Mouse (Mus musculus) adrenal gland, adult 18-20 months (tissue): Measurements from ENCODE around the gene Eif2s2. TPM values are rescaled to one million over a fixed set of nuclear protein-coding genes. Genes with fewer than 3 reads are reported as not detected.
"Not testable (repeated sequence)": the region's sequence is repeated elsewhere in the genome, so short reads cannot be mapped to it uniquely, and the experiment has no call there.

Source experiments
- DNase-seq, 2 experiments: peaks; one replicate each; pipeline ENCODE4 v3.0.0; 2021 to 2022; ENCODE audit warnings: low spot score in 2 of 2
- long read RNA-seq, 2 experiments: library from polyadenylated mRNA; stranded (forward); transcript quantifications; one replicate each; pipeline ENCODE4 v2.0.0; 2021
- total RNA-seq, 2 experiments: library from RNA; stranded (reverse); gene quantifications; 1 replicate in 1 of 2; 2 replicates in 1 of 2; pipeline ENCODE4 v1.2.3; 2021

The Eif2s2 gene
- 100 to 1,000 TPM; 117 to 152 TPM for total RNA-seq
- long read RNA-seq, experiment 1, transcript Eif2s2-201 (9 exons, 2,542 nt), result major isoform, 141 of 144 reads
- long read RNA-seq, experiment 1, partial matches to known transcripts, result 0 of 144 reads
- long read RNA-seq, experiment 1, other reads (novel, unspliced or antisense), result 2 of 144 reads
- long read RNA-seq, experiment 2, full-length matches to known transcripts, result 297 of 381 reads
- long read RNA-seq, experiment 2, partial matches to known transcripts, result 80 of 381 reads
- long read RNA-seq, experiment 2, other reads (novel, unspliced or antisense), result 4 of 381 reads

DNA sequence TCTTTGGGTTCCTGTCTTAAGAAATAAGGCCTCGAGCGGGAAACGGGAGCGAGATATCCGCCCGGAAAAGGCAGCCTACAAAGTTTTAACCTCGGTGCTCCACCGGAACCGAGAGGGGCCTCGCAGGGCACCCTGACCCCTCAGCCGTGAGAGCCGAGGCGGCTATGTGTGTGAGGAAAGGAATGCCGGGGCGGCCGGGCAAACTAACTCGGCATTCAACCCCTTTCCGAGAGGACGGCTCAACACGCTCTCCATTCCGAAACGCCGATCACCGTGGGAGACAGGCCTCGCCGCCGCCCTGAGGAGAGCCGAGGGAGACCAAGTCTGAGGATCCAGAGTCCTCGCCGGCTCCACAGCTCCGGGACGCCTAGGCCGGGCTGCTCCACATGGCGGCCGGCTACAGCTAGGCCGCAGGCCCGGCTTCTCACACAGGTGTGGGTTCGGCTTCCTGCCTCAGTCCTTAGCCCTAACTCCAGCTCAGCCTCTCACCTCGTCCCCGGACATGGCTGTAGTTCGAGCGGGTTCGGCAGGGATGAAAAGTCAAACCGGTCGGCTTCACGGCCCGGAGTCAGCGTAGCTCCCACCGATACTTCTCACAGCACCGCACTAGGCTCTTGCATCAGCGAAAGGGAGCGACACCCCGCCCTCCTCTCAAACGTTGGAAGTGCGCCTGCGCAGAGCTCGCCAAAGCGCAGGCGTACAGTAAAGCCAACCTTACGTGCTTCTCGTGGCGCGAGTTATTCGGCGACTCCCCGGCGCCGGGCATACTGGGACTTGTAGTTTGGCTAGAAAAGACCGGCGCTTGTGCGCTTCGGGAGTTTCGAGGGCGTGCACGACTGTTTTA is at the start of gene Eif2s2:
Gene Eif2s2, minus strand, starts transcription at position 735 of the 844 bp plus-strand sequence.
- DNase-seq, result peak; percentile 91 to 92

DNA sequence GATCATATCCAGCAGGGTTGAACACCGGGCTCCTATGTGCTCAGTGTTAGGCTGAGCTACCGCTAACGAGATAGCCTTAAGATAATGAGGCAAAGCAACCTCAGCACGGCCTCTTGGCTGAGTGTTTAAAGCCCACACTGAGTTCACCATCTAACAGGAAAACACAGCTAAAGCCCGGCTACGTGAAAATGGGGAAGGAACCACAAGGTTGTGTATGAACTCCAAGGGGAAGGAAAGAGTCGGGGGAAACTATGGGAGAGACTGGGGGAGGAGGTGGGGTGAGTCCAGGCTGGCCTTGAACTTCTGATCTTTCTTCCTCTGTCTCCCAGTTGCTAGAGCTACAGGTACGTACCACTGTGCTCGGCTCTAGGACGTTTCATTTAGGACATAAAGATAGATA is 49.2 kb upstream of the Eif2s2 start:
- no peak for DNase-seq

DNA sequence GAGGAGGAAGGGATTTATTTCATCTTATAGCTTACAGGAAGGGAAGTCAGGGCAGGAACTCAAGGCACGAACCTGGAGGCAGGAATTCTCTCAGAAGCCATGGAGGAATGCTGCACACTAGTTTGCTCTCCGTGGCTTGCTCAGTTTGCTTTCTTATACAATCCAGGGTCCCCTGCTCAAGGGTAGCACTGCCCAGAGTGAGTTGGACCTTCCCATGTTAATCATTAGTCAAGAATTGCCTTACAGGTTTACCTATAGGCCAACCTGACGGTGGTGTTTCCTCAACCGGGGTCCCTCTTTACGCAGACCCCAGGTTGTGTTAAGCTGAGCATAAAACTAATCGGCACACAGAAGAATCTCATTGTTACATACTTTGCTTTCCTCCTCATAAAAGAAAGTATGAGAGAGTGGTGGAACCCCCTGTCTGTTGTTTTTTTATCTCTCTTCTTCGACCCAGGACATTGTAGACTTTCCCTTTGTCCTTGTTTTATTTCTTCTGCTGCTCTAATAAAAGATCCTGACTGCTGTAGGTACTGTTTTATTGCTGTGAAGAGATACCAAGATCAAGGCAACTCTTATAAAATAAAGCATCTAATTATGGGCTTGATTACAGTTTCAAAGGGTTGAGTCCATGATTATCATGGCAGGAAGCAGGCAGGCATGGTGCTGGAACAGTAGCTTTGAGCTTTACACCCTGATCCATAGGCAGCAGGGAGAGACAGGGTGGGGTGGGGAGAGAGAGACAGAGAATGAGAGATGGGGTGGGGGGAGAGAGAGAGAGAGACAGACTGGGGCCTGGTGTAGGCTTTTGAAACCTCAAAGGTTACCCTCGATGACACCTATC is 45.0 kb upstream of the Eif2s2 start:
- no peak for DNase-seq

GRCm38 (mm10) chr2:154936536-154937155 is 43.9 kb upstream of the Eif2s2 start:
- DNase-seq, result no peak

GRCm38 (mm10) chr2:154936106-154936505 is 43.4 kb upstream of the Eif2s2 start:
- DNase-seq, result no peak

DNA sequence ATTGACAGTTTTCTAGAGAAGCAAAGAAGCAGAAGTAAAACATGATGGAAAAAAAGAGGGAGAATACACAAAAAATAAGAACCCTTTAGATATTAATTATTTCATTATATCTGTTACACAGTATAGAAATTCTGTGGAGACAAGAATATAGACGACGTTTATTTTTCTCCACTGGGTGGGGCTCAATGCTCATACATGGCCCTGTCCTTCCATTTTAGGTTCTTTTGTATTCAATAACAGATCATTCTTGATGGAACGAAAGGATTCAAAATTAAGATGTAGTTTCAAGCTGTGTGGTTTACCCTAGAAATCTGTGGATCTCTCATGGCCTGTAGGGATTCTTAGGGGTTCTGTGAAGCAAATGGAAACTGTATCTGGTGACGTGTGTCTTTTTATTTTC is 41.1 kb upstream of the Eif2s2 start:
- DNase-seq, result no peak

DNA sequence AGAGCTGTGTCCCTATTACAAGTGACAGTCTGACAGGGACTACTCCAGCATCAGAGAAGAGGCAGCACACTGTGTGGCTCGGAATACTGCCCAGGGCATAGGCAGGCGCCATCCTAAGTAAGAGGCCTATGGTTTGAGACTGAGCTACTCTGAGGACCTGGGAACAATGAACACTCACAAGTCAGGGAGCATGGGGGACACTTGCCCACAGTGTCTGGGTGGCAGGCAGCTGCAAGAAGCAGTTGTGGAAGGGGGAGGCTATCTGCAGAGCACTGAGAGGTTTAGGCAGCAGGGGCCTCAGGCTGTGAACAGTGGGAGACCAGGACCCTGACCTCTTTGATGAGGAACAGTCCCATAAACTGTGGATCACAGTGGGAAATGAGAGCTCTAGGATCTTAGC is 35.6 kb upstream of the Eif2s2 start:
- DNase-seq, result no peak

- DNase-seq, result no peak
These were observed 34.1 kb upstream of the Eif2s2 start for GRCm38 (mm10) chr2:154926843-154927242.

DNA sequence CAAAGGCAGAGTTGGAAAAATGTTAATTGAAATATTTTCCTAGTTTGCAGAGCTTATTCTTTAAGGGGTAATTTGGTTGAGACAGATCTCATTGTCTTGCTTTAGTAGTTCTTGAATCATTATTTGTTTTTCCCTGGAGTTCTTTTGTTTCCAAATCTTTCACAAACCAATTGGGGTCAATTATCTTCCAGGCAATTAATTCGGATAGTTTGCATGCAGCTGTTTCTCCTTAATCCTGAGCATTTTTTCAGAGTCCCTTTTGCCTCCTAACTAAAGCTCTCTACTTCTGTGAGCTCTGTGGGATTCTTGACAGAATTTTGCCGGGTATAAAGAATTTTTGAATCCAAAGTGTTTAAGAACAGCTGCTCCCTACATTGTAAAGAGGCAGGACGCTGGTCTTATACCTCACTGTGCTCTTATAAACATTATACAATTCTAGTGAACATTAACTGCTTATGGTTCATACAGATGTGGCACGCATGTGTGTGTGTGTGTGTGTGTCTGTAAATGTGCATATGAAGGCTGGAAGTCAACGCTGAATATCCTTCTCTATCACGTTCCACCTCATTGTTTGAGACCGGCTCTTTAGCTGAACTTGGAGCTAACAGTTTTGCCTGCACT is 32.8 kb upstream of the Eif2s2 start:
- no peak for DNase-seq

DNA sequence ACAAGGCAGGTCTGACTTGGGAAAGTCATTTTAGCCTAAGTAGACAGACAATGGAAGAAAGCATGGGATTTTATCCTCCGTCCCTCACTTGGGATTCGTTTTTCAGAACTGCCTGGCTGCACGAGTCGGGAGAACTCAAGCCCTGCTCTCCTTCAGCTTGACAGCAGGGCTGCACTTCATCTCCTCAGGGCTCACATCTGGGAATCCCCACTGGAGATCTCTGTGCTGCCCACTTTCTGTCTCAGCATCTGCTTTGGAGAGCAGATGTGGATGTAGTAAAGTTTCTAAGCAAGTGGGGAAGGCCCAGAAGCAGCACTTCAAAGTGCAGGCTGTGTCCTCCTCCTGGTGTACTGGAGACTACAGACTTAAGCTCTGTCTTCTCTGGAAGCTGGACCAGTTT is 29.4 kb upstream of the Eif2s2 start:
- DNase-seq, result not testable (repeated sequence)

GRCm38 (mm10) chr2:154920896-154921295 is 28.2 kb upstream of the Eif2s2 start:
- no peak for DNase-seq

GRCm38 (mm10) chr2:154917866-154918641 is 25.3 kb upstream of the Eif2s2 start:
- DNase-seq, result no peak

GRCm38 (mm10) chr2:154916547-154916946 is 23.8 kb upstream of the Eif2s2 start:
- DNase-seq, result no peak

- no peak for DNase-seq
These were observed 23.3 kb upstream of the Eif2s2 start for GRCm38 (mm10) chr2:154915922-154916541.

GRCm38 (mm10) chr2:154909789-154910188 is 17.1 kb upstream of the Eif2s2 start:
- no peak for DNase-seq

- DNase-seq, result not testable (repeated sequence)
These were observed 15.5 kb upstream of the Eif2s2 start for GRCm38 (mm10) chr2:154908223-154908622.

DNA sequence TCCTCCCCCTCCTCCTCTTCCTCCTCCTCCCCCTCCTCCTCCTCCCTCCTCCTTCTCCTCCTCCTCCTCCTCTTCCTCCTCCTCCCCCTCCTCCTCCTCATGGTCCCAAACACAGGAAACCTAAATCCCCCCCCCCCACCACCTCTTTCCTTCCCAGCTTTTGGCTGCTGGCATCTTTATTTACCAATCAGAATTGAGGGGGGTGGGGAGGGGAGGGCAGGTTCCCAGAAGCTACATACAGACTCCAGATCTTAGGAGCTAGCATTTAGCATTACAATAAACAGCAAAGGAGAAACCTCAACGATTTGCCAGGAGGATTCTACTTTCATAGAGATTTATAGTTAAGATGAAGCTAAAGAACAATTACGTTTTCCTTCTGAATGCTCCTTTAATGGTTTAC is 13.1 kb upstream of the Eif2s2 start:
- no peak for DNase-seq

DNA sequence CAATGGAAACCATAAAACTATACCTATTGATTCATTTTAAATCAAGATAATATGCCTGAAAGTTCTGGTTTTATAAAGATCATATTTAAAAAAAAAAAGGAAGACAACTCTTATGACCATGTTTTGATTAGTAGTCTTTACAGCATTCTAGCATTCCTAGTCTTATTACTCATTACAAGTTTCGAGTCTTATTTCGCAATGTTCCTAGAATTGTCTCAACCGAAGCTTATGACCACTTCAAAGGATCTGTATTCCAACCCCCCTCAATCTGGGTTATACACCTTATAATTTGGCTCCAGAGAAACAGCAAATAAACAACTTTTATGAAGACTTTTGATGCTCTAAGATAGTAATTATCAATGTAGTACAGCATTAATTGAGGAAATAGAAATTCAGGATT is 9.4 kb upstream of the Eif2s2 start:
- DNase-seq, result no peak

DNA sequence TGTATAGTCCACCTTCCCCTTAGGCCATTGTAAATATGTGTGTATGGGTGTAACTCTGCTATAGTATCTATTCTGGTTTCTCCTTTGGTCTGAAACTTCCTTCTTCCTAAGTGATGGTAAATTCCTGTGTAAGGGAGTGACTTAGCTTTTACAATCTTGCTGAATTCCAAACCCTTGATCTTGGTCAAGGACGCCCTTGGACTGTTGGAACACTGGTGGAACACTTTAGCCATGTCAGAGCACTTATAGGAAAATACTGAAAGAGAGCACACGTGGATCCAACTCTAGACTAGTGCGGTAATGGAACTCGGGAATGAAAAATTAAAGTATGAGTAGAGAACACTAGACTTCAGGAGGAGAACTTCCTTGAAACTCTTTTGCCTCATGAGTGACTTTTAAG is 6.7 kb upstream of the Eif2s2 start:
- not testable (repeated sequence) for DNase-seq
